Mouse (Mus musculus): ENCODE data around the gene Zswim4.
A peak's percentile ranks its signal among the peaks of the same experiment; 100 is the strongest.

Zswim4 gene

GRCm38 (mm10) chr8:84180530-84181190, 56.2 kb downstream of the Zswim4 start:
- no peak for DNase-seq

DNA sequence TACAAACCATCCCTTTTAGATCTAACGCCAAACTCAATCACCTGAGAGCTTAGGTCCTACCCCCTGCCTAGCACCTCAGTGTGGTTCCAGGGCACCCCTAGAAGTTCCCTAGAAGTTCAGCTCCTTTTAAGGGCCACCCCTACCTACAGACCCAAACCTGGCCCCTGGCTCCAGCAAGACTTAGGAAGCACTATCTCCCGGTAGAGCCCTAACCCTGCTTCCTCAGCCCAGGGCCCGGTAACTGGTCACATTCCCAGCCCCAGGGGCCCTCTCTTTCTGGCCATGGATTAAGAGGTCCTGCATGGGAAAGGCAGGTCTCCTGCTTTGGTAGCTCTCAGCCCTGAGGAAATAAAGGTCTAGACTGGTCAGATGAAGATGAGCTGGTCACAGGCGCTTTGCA, 56.9 kb downstream of the Zswim4 start:
- no peak for DNase-seq

DNA sequence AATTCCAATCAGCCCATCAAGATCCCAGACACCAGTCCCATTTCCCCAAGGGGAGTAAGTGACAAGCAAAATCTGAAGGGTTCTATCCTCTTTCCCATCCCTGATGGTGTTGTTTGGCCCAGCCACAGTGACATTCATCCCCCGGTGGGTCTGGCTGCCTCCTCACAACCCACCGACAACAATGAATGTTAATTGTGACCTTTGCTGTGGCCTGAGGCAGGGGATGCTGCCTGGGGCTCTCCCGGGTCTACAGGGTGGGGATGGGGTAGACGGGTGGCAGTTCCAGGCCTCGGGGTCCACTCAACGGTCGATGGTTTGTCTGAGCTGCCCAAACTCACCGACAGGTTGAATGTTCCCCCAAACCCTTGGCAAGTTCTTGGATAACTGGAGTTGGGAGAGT, 58.3 kb downstream of the Zswim4 start:
- no peak for DNase-seq

- no peak for DNase-seq
Observed at GRCm38 (mm10) chr8:84177405-84177804, 59.5 kb downstream of the Zswim4 start.

- no peak for DNase-seq
Observed at GRCm38 (mm10) chr8:84176560-84176959, 60.3 kb downstream of the Zswim4 start.

- peak; percentile 76 to 83 for DNase-seq
Observed at GRCm38 (mm10) chr8:84173861-84174260, 63.0 kb downstream of the Zswim4 start.

DNA sequence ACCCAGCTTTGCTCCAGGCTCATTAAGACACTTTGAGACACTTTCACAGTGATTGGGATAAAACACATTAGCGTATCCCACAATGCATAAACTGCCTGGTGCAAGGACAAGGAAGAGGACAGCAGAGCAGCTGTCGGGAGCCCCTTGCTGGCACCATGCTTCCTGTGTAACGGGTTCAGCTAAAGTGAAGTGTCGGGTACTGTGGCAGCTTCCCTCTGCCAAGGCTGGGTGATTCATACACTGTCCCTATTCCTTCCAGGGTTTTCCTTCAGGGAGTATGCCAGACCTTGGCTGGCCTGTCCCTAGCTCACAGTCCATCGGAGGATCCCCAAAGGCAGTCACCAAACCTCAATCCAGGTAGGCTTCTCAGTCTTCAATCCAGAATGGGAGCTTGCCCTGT, 66.8 kb downstream of the Zswim4 start:
- no peak for DNase-seq

- DNase-seq: no peak
Observed at GRCm38 (mm10) chr8:84167696-84168095, 69.2 kb downstream of the Zswim4 start.
